Comparison of ENCODE assay signal across 8 mouse cellular contexts in the genomic region with DNA sequence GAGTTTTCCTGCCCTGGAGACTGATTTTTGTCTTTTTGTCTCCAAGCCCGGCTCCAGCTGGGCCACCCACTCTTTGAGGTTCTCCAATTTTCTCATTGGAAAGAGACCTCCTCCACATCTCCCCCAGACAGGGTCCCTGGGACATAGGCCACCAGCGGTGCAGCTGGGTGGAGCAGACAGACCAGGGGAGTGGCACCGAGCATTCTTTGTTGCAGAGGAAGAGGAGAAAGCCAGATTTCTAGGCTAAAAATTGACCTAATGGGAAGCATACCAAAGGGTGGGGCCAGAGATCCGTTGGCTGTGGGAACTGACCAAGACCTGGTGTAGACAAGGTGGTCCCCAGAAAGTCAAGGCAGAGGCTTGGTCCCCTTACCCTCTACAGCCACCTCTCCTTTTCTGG. TPM values are rescaled to one million over a fixed set of nuclear protein-coding genes. Genes with fewer than 3 reads are reported as not detected.
DNase-seq lines count a peak whose midpoint lies in the region; ATAC-seq and TF ChIP-seq lines count a peak whose summit lies in the region.

No protein-coding gene starts in this region.

- peaks cover 14% of the 10 kb centered on the region for H3K36me3 ChIP-seq in ES-Bruce4 (ENCODE audit: control insufficient read depth, insufficient read depth, low read length, poor library complexity, severe bottlenecking)
- H3K36me3 ChIP-seq in heart, embryonic 11.5 days (ENCODE audit: control insufficient read depth, insufficient read depth, low read length) = peaks cover 6% of the 10 kb centered on the region; the same call in 1 of the 2 replicates
- H3K36me3 ChIP-seq in liver, embryonic 11.5 days (ENCODE audit: control insufficient read depth, insufficient read depth, low read length) = peaks cover 8% of the 10 kb centered on the region; the same call in 1 of the 2 replicates

- no peak for TF ChIP-seq EP300 in ES-Bruce4 (IDR thresholded peaks at IDR 0.05; ENCODE audit: insufficient read depth, low read depth, low read length)

- peak overlapping the region; percentile 81 for H3K4me2 ChIP-seq in heart, embryonic 11.5 days
- H3K4me2 ChIP-seq in liver, embryonic 11.5 days = peak overlapping the region; percentile 92

- ATAC-seq in heart, embryonic 11.5 days (replicated peaks; ENCODE audit: insufficient number of reproducible peaks, low FRiP score, low TSS enrichment) = no peak
- no peak for ATAC-seq in liver, embryonic 11.5 days (replicated peaks; ENCODE audit: low FRiP score)
- ATAC-seq in monocyte, adult 5-6 weeks (replicated peaks; ENCODE audit: insufficient number of reproducible peaks, low FRiP score, low TSS enrichment, poor library complexity, severe bottlenecking) = no peak

- H3K27me3 ChIP-seq in ES-Bruce4 (ENCODE audit: control insufficient read depth, insufficient read depth, low read length, poor library complexity, severe bottlenecking) = no peaks in the 10 kb centered on the region
- 0 out of 2 replicates have a peak, but pooled peaks cover 3% of the 10 kb centered on the region for H3K27me3 ChIP-seq in heart, embryonic 11.5 days (ENCODE audit: control insufficient read depth, insufficient read depth, low read length)
- peaks cover 12% of the 10 kb centered on the region for H3K27me3 ChIP-seq in liver, embryonic 11.5 days (replicated peaks; ENCODE audit: control insufficient read depth, insufficient read depth, low read length)

- no peaks in the 10 kb centered on the region for H3K9me3 ChIP-seq in ES-Bruce4 (replicated peaks; ENCODE audit: control insufficient read depth, insufficient read depth, low read length, poor library complexity, severe bottlenecking)
- no peaks in the 10 kb centered on the region for H3K9me3 ChIP-seq in heart, embryonic 11.5 days (replicated peaks; ENCODE audit: control insufficient read depth, low read length)
- H3K9me3 ChIP-seq in liver, embryonic 11.5 days (ENCODE audit: control insufficient read depth, low read length) = no peaks in the 10 kb centered on the region

- TF ChIP-seq POLR2A in ES-Bruce4 (IDR thresholded peaks at IDR 0.05; ENCODE audit: insufficient read depth, low read length) = no peak

- peaks cover 10% of the 10 kb centered on the region for H3K4me1 ChIP-seq in ES-Bruce4 (ENCODE audit: control insufficient read depth, insufficient read depth, low read length)
- peaks cover 41% of the 10 kb centered on the region for H3K4me1 ChIP-seq in heart, embryonic 11.5 days (ENCODE audit: control insufficient read depth, insufficient read depth, low read length)
- peaks cover 34% of the 10 kb centered on the region for H3K4me1 ChIP-seq in liver, embryonic 11.5 days (replicated peaks; ENCODE audit: control insufficient read depth, insufficient read depth, low read length)

- WGBS in heart, embryonic 11.5 days (ENCODE audit: insufficient replicate concordance) = 24% methylated on average over 4 of the region's 4 CpGs
- 17% methylated on average over 4 of the region's 4 CpGs for WGBS in liver, embryonic 11.5 days

- H3K9ac ChIP-seq in ES-Bruce4 (ENCODE audit: low read depth, poor library complexity, severe bottlenecking) = peak overlapping the region; percentile 52; the same call in 1 of the 2 replicates
- H3K9ac ChIP-seq in heart, embryonic 11.5 days (ENCODE audit: low read depth, low read length) = peak overlapping the region; percentile 98; the same call in 1 of the 2 replicates
- peak overlapping the region; percentile 92; the same call in 1 of the 2 replicates for H3K9ac ChIP-seq in liver, embryonic 11.5 days (ENCODE audit: low read depth, low read length)

- H3K4me3 ChIP-seq in ES-Bruce4 (ENCODE audit: low read depth, low read length) = peak overlapping the region; percentile 77; the same call in 1 of the 2 replicates
- peak overlapping the region; percentile 84; the same call in 1 of the 2 replicates for H3K4me3 ChIP-seq in heart, embryonic 11.5 days (ENCODE audit: low read depth, low read length)
- H3K4me3 ChIP-seq in liver, embryonic 11.5 days (ENCODE audit: low read depth, low read length) = peak overlapping the region; percentile 86

- H3K27ac ChIP-seq in ES-Bruce4 (ENCODE audit: insufficient read depth, low read length) = peak overlapping the region; percentile 92
- peak overlapping the region; percentile 92 for H3K27ac ChIP-seq in heart, embryonic 11.5 days (ENCODE audit: low read depth, low read length)
- H3K27ac ChIP-seq in liver, embryonic 11.5 days (ENCODE audit: low read depth, low read length) = peak overlapping the region; percentile 78

- peak; percentile 54 for DNase-seq in 3T3-L1 (ENCODE audit: low read depth, low spot score)
- DNase-seq in liver, embryonic 11.5 days (ENCODE audit: low spot score) = no peak
- no peak for DNase-seq in frontal cortex, postnatal 10 days (ENCODE audit: low spot score in 2 of 2)
- DNase-seq in right cerebral cortex, adult 2 months (ENCODE audit: low spot score in 2 of 2) = no peak
- DNase-seq in ovary, postnatal 36 days (ENCODE audit: low spot score) = no peak

- TF ChIP-seq CTCF in ES-Bruce4 (IDR thresholded peaks at IDR 0.05; ENCODE audit: low read depth, low read length) = no peak

RNA-seq across cellular contexts. Expression of a gene that starts 2.3 kb away (rescaled TPM):
- 3.5 and 4.3 TPM in 2 replicates for polyA plus RNA-seq in ES-Bruce4 (2011; ENCODE audit: insufficient read depth, insufficient read length, low read depth, missing spikeins)
- polyA plus RNA-seq in heart, embryonic 11.5 days (2014; fragmentation: Nextera tagmentation; extraction: Ambion mirVana) = 1.5 and 1.7 TPM in 2 replicates
- 1.6 and 2.0 TPM in 2 replicates for polyA plus RNA-seq in liver, embryonic 11.5 days (2014; fragmentation: Nextera tagmentation; extraction: Ambion mirVana)
- total RNA-seq in monocyte, adult 5-6 weeks (2017) = not detected in 3 replicates

RNA-seq across cellular contexts. Expression of a gene that starts 3.3 kb away (rescaled TPM):
- 158 and 163 TPM in 2 replicates for polyA plus RNA-seq in ES-Bruce4 (2011; ENCODE audit: insufficient read depth, insufficient read length, low read depth, missing spikeins)
- polyA plus RNA-seq in heart, embryonic 11.5 days (2014; fragmentation: Nextera tagmentation; extraction: Ambion mirVana) = 446 and 471 TPM in 2 replicates
- 256 and 262 TPM in 2 replicates for polyA plus RNA-seq in liver, embryonic 11.5 days (2014; fragmentation: Nextera tagmentation; extraction: Ambion mirVana)
- total RNA-seq in monocyte, adult 5-6 weeks (2017) = 172 to 231 TPM (median 231 TPM) in 3 replicates

RNA-seq across cellular contexts. Expression of a gene that starts 13.8 kb away (rescaled TPM):
- polyA plus RNA-seq in ES-Bruce4 (2011; ENCODE audit: insufficient read depth, insufficient read length, low read depth, missing spikeins) = 0.91 TPM in 1 of 2 replicates, not detected in the other
- 12.1 and 18.4 TPM in 2 replicates for polyA plus RNA-seq in heart, embryonic 11.5 days (2014; fragmentation: Nextera tagmentation; extraction: Ambion mirVana)
- 70.9 and 83.6 TPM in 2 replicates for polyA plus RNA-seq in liver, embryonic 11.5 days (2014; fragmentation: Nextera tagmentation; extraction: Ambion mirVana)
- total RNA-seq in monocyte, adult 5-6 weeks (2017) = 875 to 1,050 TPM (median 955 TPM) in 3 replicates

RNA-seq across cellular contexts. Expression of a gene that starts 22.2 kb away (rescaled TPM):
- polyA plus RNA-seq in ES-Bruce4 (2011; ENCODE audit: insufficient read depth, insufficient read length, low read depth, missing spikeins) = 59.7 and 64.8 TPM in 2 replicates
- 48.4 and 49.4 TPM in 2 replicates for polyA plus RNA-seq in heart, embryonic 11.5 days (2014; fragmentation: Nextera tagmentation; extraction: Ambion mirVana)
- 49.0 and 50.6 TPM in 2 replicates for polyA plus RNA-seq in liver, embryonic 11.5 days (2014; fragmentation: Nextera tagmentation; extraction: Ambion mirVana)
- total RNA-seq in monocyte, adult 5-6 weeks (2017) = 32.4 to 35.5 TPM (median 34.3 TPM) in 3 replicates

RNA-seq across cellular contexts. Expression of a gene that starts 23.1 kb away (rescaled TPM):
- 18.0 and 19.1 TPM in 2 replicates for polyA plus RNA-seq in ES-Bruce4 (2011; ENCODE audit: insufficient read depth, insufficient read length, low read depth, missing spikeins)
- 13.6 and 55.4 TPM in 2 replicates for polyA plus RNA-seq in heart, embryonic 11.5 days (2014; fragmentation: Nextera tagmentation; extraction: Ambion mirVana)
- polyA plus RNA-seq in liver, embryonic 11.5 days (2014; fragmentation: Nextera tagmentation; extraction: Ambion mirVana) = 2,189 and 2,339 TPM in 2 replicates
- not detected in 3 replicates for total RNA-seq in monocyte, adult 5-6 weeks (2017)
